12 mouse cellular contexts compared by ENCODE assay signal in the genomic region with DNA sequence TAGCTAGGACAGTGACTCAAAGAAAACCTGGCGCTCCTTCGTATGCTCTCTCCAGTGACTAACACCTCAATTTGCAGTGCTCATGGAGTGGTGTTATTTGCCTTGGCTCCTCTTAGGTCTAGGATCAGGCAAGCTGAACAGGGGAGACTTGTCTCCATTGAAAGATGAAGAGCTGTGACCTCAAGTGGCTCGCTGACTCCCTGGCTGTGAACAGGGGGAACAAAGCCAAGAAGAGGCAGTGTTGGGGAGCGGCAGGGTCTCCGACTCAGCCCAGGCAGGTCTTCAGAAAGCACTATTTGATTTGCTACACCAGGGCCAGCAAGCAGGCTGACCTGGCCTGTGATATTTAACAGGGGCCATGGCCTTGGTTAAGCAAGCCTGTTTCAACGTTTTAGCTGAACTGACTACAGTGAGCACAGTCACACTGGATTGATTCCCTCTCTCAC.
DNase-seq lines count a peak whose midpoint lies in the region; ATAC-seq and TF ChIP-seq lines count a peak whose summit lies in the region.
"Had no signal": no experiment of that assay in that cellular context is flagged by ENCODE, and none has a peak within 500 bp of the region (broad histone marks: within the 10 kb centered on the region; RNA-seq: fewer than 3 reads in every experiment).

No protein-coding gene starts in this region.

- DNase-seq in gastrocnemius, adult 18-20 months (ENCODE audit: low spot score) = peak; percentile 62
- DNase-seq in gastrocnemius, postnatal 10 days = no peak
- peak; percentile 26 for DNase-seq in 3134 (ENCODE audit: extremely low read depth, insufficient read length, low spot score)
- peak; percentile 47 for DNase-seq in kidney, postnatal 0 days (ENCODE audit: low spot score)
- no peak for DNase-seq in hindbrain, embryonic 11.5 days (ENCODE audit: low spot score)
- DNase-seq in frontal cortex, postnatal 36 days (ENCODE audit: low spot score in 2 of 2) = no peak
- no peak for DNase-seq in right cerebral cortex, postnatal 25 days
- DNase-seq: cerebellum, adult 11-12 months; lung, postnatal 10 days had no signal

- H3K4me1 ChIP-seq in brown adipose tissue, adult 24 weeks (ENCODE audit: control insufficient read depth, insufficient read depth, insufficient read length, low read length) = peaks cover 10% of the 10 kb centered on the region
- peaks cover 13% of the 10 kb centered on the region for H3K4me1 ChIP-seq in kidney, postnatal 0 days (replicated peaks; ENCODE audit: insufficient read depth, low read length)
- H3K4me1 ChIP-seq in hindbrain, embryonic 11.5 days (replicated peaks; ENCODE audit: control insufficient read depth, insufficient read depth, low read length) = no peaks in the 10 kb centered on the region
- H3K4me1 ChIP-seq: stomach, embryonic 15.5 days had no signal

- H3K9ac ChIP-seq in kidney, postnatal 0 days (ENCODE audit: low read depth, low read length) = no peak overlapping the region
- H3K9ac ChIP-seq in hindbrain, embryonic 11.5 days (ENCODE audit: low read depth, low read length) = no peak overlapping the region
- H3K9ac ChIP-seq: stomach, embryonic 15.5 days had no signal

- ATAC-seq in kidney, postnatal 0 days (replicated peaks; ENCODE audit: low FRiP score, low read depth) = no peak
- ATAC-seq in hindbrain, embryonic 11.5 days (ENCODE audit: low FRiP score) = no peak
- ATAC-seq: hindbrain, postnatal 0 days had no signal

- no peak overlapping the region for H3K4me3 ChIP-seq in brown adipose tissue, adult 24 weeks (ENCODE audit: insufficient read depth, low read depth, low read length)
- H3K4me3 ChIP-seq in kidney, postnatal 0 days (replicated peaks; ENCODE audit: low read depth, low read length) = no peak overlapping the region
- H3K4me3 ChIP-seq in hindbrain, embryonic 11.5 days (ENCODE audit: low read depth, low read length) = no peak overlapping the region
- H3K4me3 ChIP-seq: stomach, embryonic 15.5 days had no signal

- no peaks in the 10 kb centered on the region for H3K27me3 ChIP-seq in kidney, postnatal 0 days (ENCODE audit: insufficient read depth, low read length)
- no peaks in the 10 kb centered on the region for H3K27me3 ChIP-seq in hindbrain, embryonic 11.5 days (ENCODE audit: control insufficient read depth, insufficient read depth, low read length)
- H3K27me3 ChIP-seq: stomach, embryonic 15.5 days had no signal

- no peak overlapping the region for H3K4me2 ChIP-seq in kidney, postnatal 0 days (ENCODE audit: low read length)
- no peak overlapping the region for H3K4me2 ChIP-seq in hindbrain, embryonic 11.5 days (replicated peaks; ENCODE audit: low read depth, low read length)
- H3K4me2 ChIP-seq: stomach, embryonic 15.5 days had no signal

- no peaks in the 10 kb centered on the region for H3K36me3 ChIP-seq in kidney, postnatal 0 days (ENCODE audit: insufficient read depth, low read length)
- no peaks in the 10 kb centered on the region for H3K36me3 ChIP-seq in hindbrain, embryonic 11.5 days (ENCODE audit: control insufficient read depth, insufficient read depth, low read length)
- H3K36me3 ChIP-seq: stomach, embryonic 15.5 days had no signal

- peak overlapping the region; percentile 26 for H3K27ac ChIP-seq in brown adipose tissue, adult 24 weeks (replicated peaks; ENCODE audit: low read depth, low read length)
- no peak overlapping the region for H3K27ac ChIP-seq in kidney, postnatal 0 days
- no peak overlapping the region for H3K27ac ChIP-seq in hindbrain, embryonic 11.5 days (ENCODE audit: low read depth, low read length)
- H3K27ac ChIP-seq: hindbrain, postnatal 0 days; stomach, embryonic 15.5 days had no signal

- H3K9me3 ChIP-seq in kidney, postnatal 0 days (replicated peaks; ENCODE audit: low read length) = no peaks in the 10 kb centered on the region
- no peaks in the 10 kb centered on the region for H3K9me3 ChIP-seq in hindbrain, embryonic 11.5 days (ENCODE audit: control insufficient read depth, low read length)
- H3K9me3 ChIP-seq: stomach, embryonic 15.5 days had no signal

- 45% methylated on average over 6 of the region's 6 CpGs for WGBS in kidney, postnatal 0 days
- 93% methylated on average over 6 of the region's 6 CpGs for whole genome bisulfite sequencing in hindbrain, embryonic 11.5 days

- TF ChIP-seq CTCF in kidney, postnatal 0 days (IDR thresholded peaks at IDR 0.05; ENCODE audit: low read depth) = no peak

Comparison
In these comparisons a context has a peak if more than half of its experiments do, and no peak if none do; other contexts are left out.
1. DNase-seq: peak in gastrocnemius, adult 18-20 months (single experiment), 3134 (single experiment) and kidney, postnatal 0 days (single experiment); none in gastrocnemius, postnatal 10 days (single experiment), hindbrain, embryonic 11.5 days (single experiment), frontal cortex, postnatal 36 days (0 of 2) and right cerebral cortex, postnatal 25 days (single experiment).